Mouse (Mus musculus): ENCODE measurements around the gene Prkcq.

DNA sequence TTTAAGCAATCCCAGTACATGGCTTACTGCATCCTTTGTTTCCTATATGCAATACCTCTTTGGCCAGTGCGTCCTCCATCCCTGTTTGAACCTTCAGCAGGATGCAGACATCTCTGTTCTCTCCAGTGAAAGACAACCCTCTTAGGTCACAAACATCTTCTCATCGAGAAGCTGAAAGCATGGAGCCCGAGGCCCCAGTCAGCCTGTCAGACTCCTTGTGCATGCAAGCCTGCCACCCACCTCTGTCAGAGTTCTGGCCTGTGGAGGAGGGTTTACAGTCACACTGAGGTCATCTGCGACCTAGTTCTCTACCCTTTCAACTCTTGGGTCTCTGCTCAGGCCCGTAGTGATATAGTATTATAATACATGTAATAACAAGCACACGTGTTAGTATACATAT is 119.0 kb downstream of the Prkcq start:
- no peak for TF ChIP-seq TAL1 (IDR thresholded peaks at IDR 0.05; ENCODE audit: low read length)
- no peak for TF ChIP-seq GATA1 (IDR thresholded peaks at IDR 0.05; ENCODE audit: low read length)

Data from erythroblast, embryonic 14.5 days (primary cell).